Mouse (Mus musculus): ENCODE measurements around the gene Sympk.

- TF ChIP-seq CTCF (IDR thresholded peaks at IDR 0.05; ENCODE audit: extremely low read depth, insufficient read depth, low read length) (0 out of 2 replicates have a peak, but pooled peaks have one; percentile 17), POLR2A (IDR thresholded peaks at IDR 0.05; ENCODE audit: extremely low read depth, insufficient read depth, low read length) (no peak)
These were observed 25.3 kb upstream of the Sympk start for GRCm38 (mm10) chr7:18998835-18999234.
